Mouse (Mus musculus): Measurements from ENCODE around the gene Slc35c1. TPM values are rescaled to one million over a fixed set of nuclear protein-coding genes. Genes with fewer than 3 reads are reported as not detected.
A peak's percentile ranks its signal among the peaks of the same experiment; 100 is the strongest.

Slc35c1 gene
- polyA plus RNA-seq, 1 experiment from 2014 or later = 16.9 TPM

DNA sequence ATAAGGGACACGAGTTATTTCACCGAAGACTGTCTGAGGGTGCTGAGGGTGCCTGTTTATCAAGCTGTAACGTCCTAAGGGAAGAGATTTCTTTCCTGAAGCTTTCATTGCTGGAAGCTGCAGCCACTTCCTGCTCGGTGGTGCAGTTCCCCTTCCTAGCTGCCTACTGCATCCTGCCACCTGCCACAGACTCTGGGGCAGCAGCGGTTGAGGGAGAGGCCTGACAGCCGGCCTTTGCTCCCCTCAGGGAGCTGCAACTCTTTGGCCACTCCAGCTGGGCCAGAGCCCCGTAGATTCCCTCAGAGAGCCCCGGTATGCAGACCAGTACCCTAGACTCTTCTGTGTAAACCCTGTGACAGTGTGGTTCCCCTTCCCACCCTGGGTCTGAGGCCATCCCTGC is 34.1 kb upstream of the Slc35c1 start:
- no peaks in the 10 kb centered on the region for H3K9me3 ChIP-seq (ENCODE audit: low read depth, low read length)
- TF ChIP-seq CTCF (IDR thresholded peaks at IDR 0.05; ENCODE audit: low read depth) = no peak
- DNase-seq (no peak), ATAC-seq (ENCODE audit: insufficient read depth) (no peak)
- no peaks in the 10 kb centered on the region for H3K27me3 ChIP-seq (ENCODE audit: insufficient read depth, low read length)
- H3K27ac ChIP-seq (ENCODE audit: low read depth) = no peak overlapping the region
- H3K9ac ChIP-seq = no peak overlapping the region
- H3K4me2 ChIP-seq = no peak overlapping the region
- H3K4me3 ChIP-seq (ENCODE audit: low read depth, low read length) = no peak overlapping the region
- WGBS = 41% methylated on average over 8 of the region's 8 CpGs
- H3K4me1 ChIP-seq (ENCODE audit: insufficient read depth) = peaks cover 7% of the 10 kb centered on the region; the same call in 1 of the 2 replicates
- H3K36me3 ChIP-seq (ENCODE audit: insufficient read depth) = no peaks in the 10 kb centered on the region

DNA sequence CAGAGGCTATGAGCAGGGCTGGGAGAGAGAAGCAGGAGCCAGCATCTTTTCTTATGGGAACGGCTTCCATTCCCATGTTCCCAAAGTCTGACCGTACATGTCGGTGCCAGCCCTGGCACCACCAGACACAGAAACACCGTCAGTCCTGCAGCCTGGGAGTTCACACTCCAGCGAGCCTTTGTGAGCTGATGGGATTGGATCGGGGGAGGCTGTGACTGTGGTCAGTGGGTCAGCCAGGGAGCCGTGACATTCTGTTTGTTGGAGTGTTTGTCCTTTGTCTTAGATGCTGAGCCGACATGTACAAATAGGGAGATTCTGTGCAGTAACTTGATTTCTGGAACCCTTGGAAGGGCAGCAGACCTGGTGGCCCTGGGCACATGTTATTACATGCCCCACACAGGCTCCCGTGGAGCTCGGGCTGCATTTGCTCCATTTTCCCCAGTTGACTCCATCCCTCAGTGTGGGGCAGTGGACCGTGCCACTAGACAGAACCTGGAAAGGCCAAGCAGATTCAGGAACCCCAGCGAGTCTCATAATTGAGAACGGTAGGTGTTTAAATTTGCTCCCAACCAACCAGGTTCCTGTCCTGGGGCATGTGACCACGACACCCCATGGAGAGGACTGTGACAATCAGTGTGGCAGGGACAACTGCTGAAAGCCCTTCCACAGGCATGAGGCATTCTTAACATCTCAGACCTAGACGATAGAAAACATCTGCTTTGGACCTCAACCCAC is 33.5 kb upstream of the Slc35c1 start:
- Histone ChIP-seq H3K27me3 (ENCODE audit: insufficient read depth, low read length) (no peaks in the 10 kb centered on the region), H3K4me3 (ENCODE audit: low read depth, low read length) (no peak overlapping the region), H3K4me1 (ENCODE audit: insufficient read depth) (peaks cover 7% of the 10 kb centered on the region; the same call in 1 of the 2 replicates), H3K9ac (no peak overlapping the region), H3K27ac (ENCODE audit: low read depth) (no peak overlapping the region), H3K9me3 (ENCODE audit: low read depth, low read length) (no peaks in the 10 kb centered on the region), H3K4me2 (no peak overlapping the region), H3K36me3 (ENCODE audit: insufficient read depth) (no peaks in the 10 kb centered on the region)
- TF ChIP-seq CTCF (IDR thresholded peaks at IDR 0.05; ENCODE audit: low read depth) = no peak
- 66% methylated on average over 15 of the region's 15 CpGs for WGBS
- ATAC-seq (ENCODE audit: insufficient read depth) = no peak
- no peak for DNase-seq

DNA sequence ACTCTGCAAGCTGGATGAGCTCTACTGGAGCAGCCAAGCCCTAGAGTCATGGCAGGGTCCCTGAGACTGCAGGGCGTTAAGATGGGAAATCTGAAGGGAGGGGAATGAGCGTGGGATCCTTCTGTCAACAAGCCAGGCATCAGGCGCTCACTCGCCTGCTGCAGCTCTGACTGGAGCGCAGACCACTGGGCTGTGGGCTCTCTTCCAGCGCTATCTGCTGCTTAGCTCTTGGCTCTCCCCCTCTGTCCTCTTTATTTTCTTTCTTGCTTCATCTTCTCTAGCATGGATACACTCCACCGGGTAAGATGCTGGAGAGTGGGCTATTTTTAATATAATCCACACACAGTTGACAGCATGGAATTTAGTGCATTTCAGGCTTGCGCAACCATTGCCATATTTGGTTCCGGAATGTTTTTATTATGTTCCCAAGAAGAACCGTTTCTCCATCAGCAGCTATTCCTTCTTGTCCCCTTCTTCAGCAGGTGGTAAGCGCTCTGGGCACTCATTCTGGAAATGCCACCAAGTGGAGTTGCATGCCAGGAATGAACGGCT is 31.7 kb upstream of the Slc35c1 start:
- H3K4me1 ChIP-seq (ENCODE audit: insufficient read depth) = peaks cover 7% of the 10 kb centered on the region; the same call in 1 of the 2 replicates
- no peak overlapping the region for H3K27ac ChIP-seq (ENCODE audit: low read depth)
- ATAC-seq (ENCODE audit: insufficient read depth) (peak; percentile 93), DNase-seq (peak; percentile 88)
- TF ChIP-seq CTCF (IDR thresholded peaks at IDR 0.05; ENCODE audit: low read depth) = no peak
- no peaks in the 10 kb centered on the region for H3K27me3 ChIP-seq (ENCODE audit: insufficient read depth, low read length)
- H3K4me2 ChIP-seq = peak overlapping the region; percentile 25; the same call in 1 of the 2 replicates
- H3K36me3 ChIP-seq (ENCODE audit: insufficient read depth) = no peaks in the 10 kb centered on the region
- no peaks in the 10 kb centered on the region for H3K9me3 ChIP-seq (ENCODE audit: low read depth, low read length)
- H3K9ac ChIP-seq = no peak overlapping the region
- H3K4me3 ChIP-seq (ENCODE audit: low read depth, low read length) = no peak overlapping the region
- WGBS = 17% methylated on average over 12 of the region's 12 CpGs

DNA sequence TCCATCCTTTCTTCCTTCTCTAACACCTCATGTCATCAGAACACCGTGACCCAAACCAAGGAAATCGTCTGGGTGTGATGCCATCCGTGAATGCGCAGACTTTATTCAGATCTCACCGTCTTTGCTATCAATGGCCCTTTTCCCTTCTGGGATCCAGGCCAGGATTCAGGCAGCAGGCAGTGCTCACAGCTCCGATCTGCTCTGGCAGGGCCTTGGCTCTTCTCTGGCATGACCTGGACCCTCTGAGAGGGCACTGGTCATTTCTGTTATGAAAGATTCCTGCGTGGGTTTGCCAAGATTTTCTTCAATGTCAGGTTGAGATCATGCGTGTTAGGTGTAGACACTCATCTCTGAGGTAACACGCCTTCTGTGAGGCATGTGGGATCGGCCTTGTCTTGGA is 30.2 kb upstream of the Slc35c1 start:
- H3K4me1 ChIP-seq (ENCODE audit: insufficient read depth) = peaks cover 7% of the 10 kb centered on the region; the same call in 1 of the 2 replicates
- no peak overlapping the region for H3K27ac ChIP-seq (ENCODE audit: low read depth)

DNA sequence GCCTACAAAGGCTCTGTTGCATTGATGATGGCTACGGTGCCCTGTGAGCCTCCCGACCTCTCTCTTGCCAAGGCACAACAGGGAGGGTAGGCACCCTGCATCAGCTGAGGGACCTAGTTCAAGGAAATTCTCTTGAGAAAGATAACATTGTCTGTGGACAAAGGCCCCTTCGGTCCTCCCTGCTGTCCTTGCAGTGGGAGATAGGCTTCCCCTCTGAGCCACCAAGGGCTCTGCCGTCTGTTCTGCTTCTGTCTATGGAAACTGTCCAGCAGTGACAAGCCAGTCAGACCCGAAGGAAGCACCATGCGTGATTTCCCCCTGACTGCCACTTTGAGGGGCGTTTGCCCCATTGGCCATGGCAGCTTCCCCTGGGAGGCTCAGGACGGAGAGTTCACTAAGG is 27.5 kb upstream of the Slc35c1 start:
- no peak overlapping the region for H3K4me2 ChIP-seq
- H3K4me3 ChIP-seq (ENCODE audit: low read depth, low read length) = no peak overlapping the region
- H3K4me1 ChIP-seq (ENCODE audit: insufficient read depth) = peaks cover 7% of the 10 kb centered on the region; the same call in 1 of the 2 replicates
- DNase-seq (no peak), ATAC-seq (ENCODE audit: insufficient read depth) (no peak)
- H3K9me3 ChIP-seq (ENCODE audit: low read depth, low read length) = no peaks in the 10 kb centered on the region
- no peak overlapping the region for H3K9ac ChIP-seq
- peaks cover 20% of the 10 kb centered on the region for H3K27me3 ChIP-seq (ENCODE audit: insufficient read depth, low read length)
- 72% methylated on average over 8 of the region's 8 CpGs for WGBS
- H3K27ac ChIP-seq (ENCODE audit: low read depth) = no peak overlapping the region
- no peaks in the 10 kb centered on the region for H3K36me3 ChIP-seq (ENCODE audit: insufficient read depth)
- no peak for TF ChIP-seq CTCF (IDR thresholded peaks at IDR 0.05; ENCODE audit: low read depth)

More for the DNA sequence above, 30.2 kb upstream of the Slc35c1 start:
- Histone ChIP-seq H3K9ac (no peak overlapping the region), H3K4me3 (ENCODE audit: low read depth, low read length) (no peak overlapping the region), H3K27me3 (ENCODE audit: insufficient read depth, low read length) (peaks cover under 1% of the 10 kb centered on the region; the same call in 1 of the 2 replicates), H3K36me3 (ENCODE audit: insufficient read depth) (no peaks in the 10 kb centered on the region), H3K9me3 (ENCODE audit: low read depth, low read length) (no peaks in the 10 kb centered on the region), H3K4me2 (no peak overlapping the region)
- WGBS = 69% methylated on average over 10 of the region's 10 CpGs
- no peak for ATAC-seq (ENCODE audit: insufficient read depth)
- TF ChIP-seq CTCF (IDR thresholded peaks at IDR 0.05; ENCODE audit: low read depth) = no peak
- DNase-seq = no peak

DNA sequence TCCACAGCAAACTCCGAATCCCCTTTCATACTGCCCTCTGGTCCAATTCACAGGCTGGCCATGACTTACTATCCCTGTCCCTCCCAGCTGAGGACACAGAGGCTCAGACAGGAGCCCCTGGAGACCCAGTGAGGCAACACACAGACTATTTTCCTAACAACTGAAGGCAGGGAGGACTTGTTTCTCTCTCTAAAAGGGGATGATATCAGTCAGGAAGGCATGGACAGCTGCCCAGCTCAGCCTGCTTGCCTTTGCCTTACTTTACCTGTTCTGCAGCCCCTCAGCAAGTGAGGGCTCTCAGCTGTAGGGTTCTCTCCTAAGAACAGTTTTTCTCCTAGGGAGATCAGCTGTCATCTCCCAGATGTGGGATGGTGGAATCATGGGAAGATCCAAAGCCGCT is 26.6 kb upstream of the Slc35c1 start:
- Histone ChIP-seq H3K9ac (no peak overlapping the region), H3K4me1 (ENCODE audit: insufficient read depth) (peaks cover 7% of the 10 kb centered on the region; the same call in 1 of the 2 replicates), H3K27me3 (ENCODE audit: insufficient read depth, low read length) (peaks cover 20% of the 10 kb centered on the region), H3K27ac (ENCODE audit: low read depth) (no peak overlapping the region), H3K36me3 (ENCODE audit: insufficient read depth) (no peaks in the 10 kb centered on the region), H3K4me2 (no peak overlapping the region), H3K4me3 (ENCODE audit: low read depth, low read length) (no peak overlapping the region), H3K9me3 (ENCODE audit: low read depth, low read length) (no peaks in the 10 kb centered on the region)
- DNase-seq (no peak), ATAC-seq (ENCODE audit: insufficient read depth) (no peak)
- TF ChIP-seq CTCF (IDR thresholded peaks at IDR 0.05; ENCODE audit: low read depth) = no peak
- WGBS = 47% methylated on average over 2 of the region's 2 CpGs

DNA sequence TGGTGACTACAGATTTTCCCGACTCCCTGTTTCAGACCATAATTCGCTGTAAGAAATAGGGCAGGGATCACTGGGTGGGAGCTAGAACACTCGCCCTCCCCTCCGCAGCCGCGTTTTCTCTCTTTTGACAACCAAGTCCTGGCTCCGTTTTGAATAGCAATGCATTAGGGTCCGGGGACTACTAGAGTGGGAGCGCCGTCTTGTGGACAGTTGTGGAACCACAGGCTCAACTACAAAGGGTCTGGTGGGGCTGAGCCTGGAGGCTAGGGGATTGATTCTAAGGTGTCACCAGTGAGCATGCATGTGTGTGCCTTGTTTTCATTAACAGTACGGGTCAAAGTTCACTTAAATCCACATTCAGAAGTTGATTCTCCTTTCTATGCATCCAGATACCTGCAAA is 26.1 kb upstream of the Slc35c1 start:
- Histone ChIP-seq H3K9ac (no peak overlapping the region), H3K4me2 (peak overlapping the region; percentile 43), H3K4me1 (ENCODE audit: insufficient read depth) (peaks cover 2% of the 10 kb centered on the region; the same call in 1 of the 2 replicates), H3K27me3 (ENCODE audit: insufficient read depth, low read length) (peaks cover 20% of the 10 kb centered on the region), H3K36me3 (ENCODE audit: insufficient read depth) (no peaks in the 10 kb centered on the region), H3K27ac (ENCODE audit: low read depth) (no peak overlapping the region), H3K4me3 (ENCODE audit: low read depth, low read length) (no peak overlapping the region), H3K9me3 (ENCODE audit: low read depth, low read length) (no peaks in the 10 kb centered on the region)
- ATAC-seq (ENCODE audit: insufficient read depth) = 0 out of 2 replicates have a peak, but pooled peaks have one; percentile 32
- 2% methylated on average over 11 of the region's 11 CpGs for WGBS
- DNase-seq = peak; percentile 93
- peak; percentile 98 for TF ChIP-seq CTCF (IDR thresholded peaks at IDR 0.05; ENCODE audit: low read depth)

Data from lung, embryonic 14.5 days (tissue).